Mouse (Mus musculus): ENCODE results near the gene Cfdp1. TPM values are rescaled to one million over a fixed set of nuclear protein-coding genes. Genes with fewer than 3 reads are reported as not detected.

Cfdp1 gene
- polyA plus RNA-seq, 1 experiment from 2014 or later: 194 TPM

- Histone ChIP-seq H3K9me3 (replicated peaks) (no peaks in the 10 kb centered on the region), H3K4me2 (no peak overlapping the region), H3K36me3 (no peaks in the 10 kb centered on the region), H3K27me3 (replicated peaks) (no peaks in the 10 kb centered on the region), H3K27ac (replicated peaks) (peak overlapping the region; percentile 24; the same call in 1 of the 2 replicates), H3K9ac (replicated peaks) (no peak overlapping the region), H3K4me1 (peaks cover 35% of the 10 kb centered on the region), H3K4me3 (replicated peaks) (no peak overlapping the region)
- no peak for ATAC-seq (ENCODE audit: low FRiP score)
- WGBS: 42% methylated on average over 4 of the region's 4 CpGs
These were observed 64.9 kb downstream of the Cfdp1 start for GRCm38 (mm10) chr8:111789200-111789599.

DNA sequence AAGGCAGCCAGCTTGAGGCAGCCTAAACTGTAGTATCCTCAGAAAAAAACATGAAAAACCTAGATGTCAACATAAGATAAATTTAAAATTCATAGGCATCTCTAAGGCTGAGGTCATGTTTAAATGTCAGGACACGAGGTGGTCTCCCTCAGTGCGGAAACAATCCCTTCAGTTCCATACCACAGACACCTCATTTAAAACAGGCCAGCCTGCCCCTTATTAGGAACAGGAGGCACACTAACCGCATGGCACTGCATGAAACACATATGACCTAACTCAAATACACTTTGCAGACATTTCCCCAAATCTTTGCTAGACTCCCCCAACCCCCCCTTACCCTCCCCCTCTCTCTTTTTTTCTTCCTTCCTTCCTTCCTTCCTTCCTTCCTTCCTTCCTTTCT lies 65.6 kb downstream of the Cfdp1 start:
- ATAC-seq (ENCODE audit: low FRiP score): no peak
- H3K4me2 ChIP-seq: no peak overlapping the region
- peak overlapping the region; percentile 77 for H3K27ac ChIP-seq (replicated peaks)
- WGBS: 71% methylated on average over 3 of the region's 3 CpGs
- H3K4me1 ChIP-seq: peaks cover 34% of the 10 kb centered on the region
- H3K4me3 ChIP-seq (replicated peaks): no peak overlapping the region
- no peaks in the 10 kb centered on the region for H3K36me3 ChIP-seq
- H3K9ac ChIP-seq (replicated peaks): no peak overlapping the region
- no peaks in the 10 kb centered on the region for H3K27me3 ChIP-seq (replicated peaks)
- no peaks in the 10 kb centered on the region for H3K9me3 ChIP-seq (replicated peaks)

DNA sequence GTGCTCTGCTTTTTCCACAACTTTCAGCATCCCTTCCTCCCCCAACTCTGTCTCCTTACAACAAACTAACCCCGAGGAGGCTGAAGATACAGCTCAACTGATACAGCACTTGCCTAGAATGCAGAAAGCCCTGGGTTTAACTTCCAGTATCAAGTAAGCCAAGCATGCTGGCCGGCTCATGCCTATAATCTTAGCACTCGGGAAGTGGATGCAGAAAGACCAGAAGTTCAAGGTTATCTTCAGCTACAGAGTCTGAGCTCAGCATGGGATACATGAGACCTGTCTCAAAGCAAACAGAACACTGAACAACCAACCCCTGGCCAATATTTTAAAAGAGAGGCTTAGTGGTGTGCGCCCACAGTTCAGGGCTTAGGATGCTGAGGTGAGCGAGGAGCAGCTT lies 66.0 kb downstream of the Cfdp1 start:
- Histone ChIP-seq H3K9ac (replicated peaks) (no peak overlapping the region), H3K4me2 (no peak overlapping the region), H3K27ac (replicated peaks) (peak overlapping the region; percentile 77), H3K4me1 (peaks cover 37% of the 10 kb centered on the region), H3K27me3 (replicated peaks) (no peaks in the 10 kb centered on the region), H3K36me3 (no peaks in the 10 kb centered on the region), H3K4me3 (replicated peaks) (no peak overlapping the region), H3K9me3 (replicated peaks) (no peaks in the 10 kb centered on the region)
- WGBS: 77% methylated on average over 5 of the region's 5 CpGs
- no peak for ATAC-seq (ENCODE audit: low FRiP score)

- H3K9ac ChIP-seq (replicated peaks): no peak overlapping the region
- no peaks in the 10 kb centered on the region for H3K27me3 ChIP-seq (replicated peaks)
- peaks cover 41% of the 10 kb centered on the region for H3K4me1 ChIP-seq
- H3K4me2 ChIP-seq: peak overlapping the region; percentile 26
- no peaks in the 10 kb centered on the region for H3K9me3 ChIP-seq (replicated peaks)
- no peak overlapping the region for H3K4me3 ChIP-seq (replicated peaks)
- no peaks in the 10 kb centered on the region for H3K36me3 ChIP-seq
- WGBS: 19% methylated on average over 4 of the region's 4 CpGs
- ATAC-seq (ENCODE audit: low FRiP score): peak; percentile 74
- peak overlapping the region; percentile 77 for H3K27ac ChIP-seq (replicated peaks)
These were observed 66.4 kb downstream of the Cfdp1 start for GRCm38 (mm10) chr8:111787683-111788082.

GRCm38 (mm10) chr8:111786701-111787588 lies 67.1 kb downstream of the Cfdp1 start:
- Histone ChIP-seq H3K27me3 (replicated peaks) (no peaks in the 10 kb centered on the region), H3K9me3 (replicated peaks) (no peaks in the 10 kb centered on the region), H3K36me3 (no peaks in the 10 kb centered on the region), H3K9ac (replicated peaks) (no peak overlapping the region), H3K4me1 (peaks cover 44% of the 10 kb centered on the region), H3K4me2 (peak overlapping the region; percentile 26), H3K27ac (replicated peaks) (peak overlapping the region; percentile 77), H3K4me3 (replicated peaks) (no peak overlapping the region)
- ATAC-seq (ENCODE audit: low FRiP score): peak; percentile 72
- WGBS: 23% methylated on average over 13 of the region's 13 CpGs

DNA sequence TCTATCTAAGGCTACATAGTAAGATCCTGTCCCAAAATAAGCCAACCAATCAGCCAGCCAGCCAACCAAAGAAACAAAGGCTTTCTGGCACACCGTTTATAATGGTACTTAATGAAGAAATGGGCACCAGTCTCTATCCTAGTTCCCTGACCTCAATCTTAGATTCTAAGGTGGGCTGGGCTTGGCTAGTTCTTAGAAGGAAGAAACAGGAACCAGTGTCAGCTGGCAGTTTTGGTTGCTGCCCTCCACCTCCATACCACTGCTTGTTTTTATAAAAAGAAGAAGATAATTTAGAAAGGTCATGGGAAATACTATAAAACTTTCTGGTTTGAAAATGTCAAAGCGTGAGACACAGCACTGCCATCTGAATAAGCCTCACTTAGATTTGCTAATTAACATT lies 68.0 kb downstream of the Cfdp1 start:
- 82% methylated on average over 2 of the region's 2 CpGs for WGBS
- no peak for ATAC-seq (ENCODE audit: low FRiP score)
- H3K9me3 ChIP-seq (replicated peaks): no peaks in the 10 kb centered on the region
- no peak overlapping the region for H3K4me3 ChIP-seq (replicated peaks)
- H3K27ac ChIP-seq (replicated peaks): peak overlapping the region; percentile 77; the same call in 1 of the 2 replicates
- H3K36me3 ChIP-seq: no peaks in the 10 kb centered on the region
- peaks cover 44% of the 10 kb centered on the region for H3K4me1 ChIP-seq
- no peaks in the 10 kb centered on the region for H3K27me3 ChIP-seq (replicated peaks)
- no peak overlapping the region for H3K9ac ChIP-seq (replicated peaks)
- H3K4me2 ChIP-seq: no peak overlapping the region

DNA sequence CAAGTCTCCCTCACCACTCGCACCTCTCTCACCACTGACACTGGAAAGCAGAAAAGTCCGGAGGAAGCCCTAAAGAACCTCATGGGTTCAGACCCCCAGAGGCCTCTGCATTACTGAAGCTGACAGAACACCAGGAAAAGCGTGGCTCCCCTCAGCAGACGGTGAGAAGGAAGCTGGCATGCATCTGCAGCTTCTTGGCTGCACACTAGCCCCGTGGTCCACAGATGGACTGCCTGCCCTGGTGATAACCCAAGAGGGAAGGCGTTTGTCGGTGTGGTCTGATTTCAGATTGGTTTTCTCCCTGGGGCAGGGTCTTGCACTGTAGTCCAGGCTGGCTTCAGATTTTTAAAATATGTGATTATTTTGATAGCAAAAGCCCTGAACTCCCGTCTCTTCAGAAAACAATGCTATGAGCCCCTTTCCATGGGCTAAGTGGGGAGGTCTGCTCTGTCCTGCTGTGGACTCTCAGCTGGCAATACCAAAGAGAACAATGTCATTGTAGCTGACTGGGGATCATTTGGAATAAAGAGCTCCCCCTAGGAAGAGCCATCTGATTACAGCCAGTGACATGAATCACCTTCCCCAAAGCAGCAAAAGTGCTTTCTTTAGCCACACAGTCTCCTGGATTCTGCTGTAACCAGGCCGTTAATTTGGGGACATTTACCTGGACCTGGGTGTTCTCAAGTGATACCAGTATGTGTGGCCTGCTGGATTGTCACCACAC lies 71.3 kb downstream of the Cfdp1 start:
- Histone ChIP-seq H3K4me1 (peaks cover 55% of the 10 kb centered on the region), H3K4me2 (no peak overlapping the region), H3K27ac (replicated peaks) (no peak overlapping the region; the same call in 1 of the 2 replicates), H3K9me3 (replicated peaks) (no peaks in the 10 kb centered on the region), H3K27me3 (replicated peaks) (no peaks in the 10 kb centered on the region), H3K9ac (replicated peaks) (no peak overlapping the region), H3K4me3 (replicated peaks) (no peak overlapping the region), H3K36me3 (no peaks in the 10 kb centered on the region)
- 60% methylated on average over 9 of the region's 9 CpGs for WGBS
- no peak for ATAC-seq (ENCODE audit: low FRiP score)

DNA sequence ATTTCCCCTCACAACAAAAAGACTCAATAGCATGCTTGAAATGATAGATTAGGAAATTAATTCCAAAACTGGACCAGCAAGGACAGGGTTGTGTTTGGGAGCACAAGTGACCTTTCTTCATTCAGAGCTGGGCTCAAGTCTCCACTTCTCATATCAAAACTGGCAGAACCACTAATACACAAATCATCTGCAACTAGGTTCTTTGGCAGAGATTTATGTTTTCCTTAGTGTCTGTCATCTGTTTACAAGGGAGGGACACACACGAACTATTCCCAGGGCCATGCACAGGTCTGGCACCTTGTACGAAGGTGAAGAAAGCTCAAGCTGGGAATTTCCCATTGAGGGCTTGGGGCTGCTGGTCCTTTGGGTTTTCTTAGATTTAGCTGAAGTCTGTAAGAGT lies 71.9 kb downstream of the Cfdp1 start:
- Histone ChIP-seq H3K4me2 (no peak overlapping the region), H3K9ac (replicated peaks) (no peak overlapping the region), H3K4me1 (peaks cover 48% of the 10 kb centered on the region), H3K27me3 (replicated peaks) (no peaks in the 10 kb centered on the region), H3K4me3 (replicated peaks) (no peak overlapping the region), H3K36me3 (no peaks in the 10 kb centered on the region), H3K9me3 (replicated peaks) (no peaks in the 10 kb centered on the region), H3K27ac (replicated peaks) (no peak overlapping the region)
- no peak for ATAC-seq (ENCODE audit: low FRiP score)
- WGBS: 83% methylated on average over 2 of the region's 2 CpGs

DNA sequence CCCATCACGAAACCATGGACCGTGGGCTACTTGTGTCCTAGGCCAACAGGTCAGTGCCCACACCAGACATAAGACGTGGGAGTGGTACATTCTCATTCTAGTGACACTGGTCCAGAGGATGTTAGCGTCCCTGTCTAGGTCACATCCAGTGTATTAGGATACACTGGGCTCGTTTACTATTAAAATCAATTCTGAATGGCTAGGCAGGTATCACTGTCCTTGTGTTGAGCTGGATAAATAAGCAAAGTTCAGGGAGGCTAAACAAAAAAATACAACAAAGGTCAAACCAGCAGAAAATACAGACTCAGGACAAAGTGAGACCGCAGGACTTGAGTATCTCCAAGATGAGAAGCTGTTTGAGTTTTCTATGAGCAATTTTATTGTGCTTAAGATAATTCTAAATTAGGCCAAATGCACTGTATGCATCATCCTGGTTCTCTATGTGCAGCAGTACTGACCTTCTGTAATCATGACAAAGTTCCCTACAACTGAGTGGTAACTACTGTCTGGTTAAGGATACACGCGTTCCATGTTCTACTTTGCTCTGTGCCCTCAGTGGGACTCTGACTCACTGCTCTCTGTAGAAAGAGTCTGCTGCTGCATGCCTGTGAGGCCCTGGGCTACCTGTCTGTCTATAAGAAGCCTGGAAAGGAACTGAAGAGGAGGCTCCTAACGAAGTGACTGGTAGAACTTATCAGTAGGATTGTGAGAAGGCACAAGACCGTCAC lies 73.2 kb downstream of the Cfdp1 start:
- Histone ChIP-seq H3K4me3 (replicated peaks) (no peak overlapping the region), H3K4me1 (peaks cover 36% of the 10 kb centered on the region), H3K9ac (replicated peaks) (no peak overlapping the region), H3K27ac (replicated peaks) (no peak overlapping the region), H3K27me3 (replicated peaks) (no peaks in the 10 kb centered on the region), H3K36me3 (no peaks in the 10 kb centered on the region), H3K9me3 (replicated peaks) (no peaks in the 10 kb centered on the region), H3K4me2 (no peak overlapping the region)
- ATAC-seq (ENCODE audit: low FRiP score): no peak
- 91% methylated on average over 10 of the region's 10 CpGs for WGBS

DNA sequence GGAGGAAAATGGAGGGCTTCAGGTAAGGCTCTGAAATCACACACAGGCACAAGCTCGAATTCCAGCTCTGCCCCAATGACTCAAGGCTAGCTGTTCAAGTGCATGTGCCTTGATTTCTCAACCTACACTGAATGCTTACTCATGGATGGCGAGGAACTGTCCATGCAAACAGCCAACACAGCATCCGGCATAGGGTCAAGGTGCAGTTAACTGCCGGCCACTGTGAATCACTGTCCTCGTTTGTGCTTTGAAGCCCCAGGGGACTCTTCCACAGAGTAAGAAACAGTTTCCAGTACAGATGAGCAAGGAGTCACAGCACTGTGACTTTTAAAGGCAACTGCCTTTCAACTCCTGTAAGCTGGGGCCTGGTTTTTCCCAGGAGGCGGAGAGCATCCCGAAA lies 74.4 kb downstream of the Cfdp1 start:
- Histone ChIP-seq H3K36me3 (peaks cover 1% of the 10 kb centered on the region; the same call in 1 of the 2 replicates), H3K27ac (replicated peaks) (no peak overlapping the region), H3K9me3 (replicated peaks) (no peaks in the 10 kb centered on the region), H3K9ac (replicated peaks) (no peak overlapping the region), H3K27me3 (replicated peaks) (no peaks in the 10 kb centered on the region), H3K4me2 (no peak overlapping the region), H3K4me3 (replicated peaks) (no peak overlapping the region), H3K4me1 (peaks cover 33% of the 10 kb centered on the region)
- ATAC-seq (ENCODE audit: low FRiP score): no peak
- WGBS: 62% methylated on average over 7 of the region's 7 CpGs

DNA sequence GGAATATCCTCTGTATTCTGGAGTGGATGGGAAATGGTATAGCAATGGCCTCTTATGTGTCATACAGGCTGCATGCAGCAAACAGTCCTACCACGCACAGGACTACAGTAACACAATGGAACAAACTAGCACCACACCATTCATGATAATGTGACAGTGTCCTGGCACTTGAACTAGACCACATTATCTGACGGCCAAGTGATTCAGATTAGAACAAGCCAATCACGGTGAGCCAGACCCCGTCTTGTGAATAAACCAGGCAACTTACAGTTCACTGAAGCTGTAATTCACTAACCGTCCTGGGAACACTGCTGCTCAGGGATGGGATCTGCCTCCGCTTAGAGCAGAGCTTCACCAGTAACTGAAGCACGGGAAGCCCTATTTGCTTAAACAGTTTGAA lies 75.3 kb downstream of the Cfdp1 start:
- peak; percentile 35; the same call in 1 of the 2 replicates for ATAC-seq (ENCODE audit: low FRiP score)
- no peak overlapping the region for H3K4me2 ChIP-seq
- no peaks in the 10 kb centered on the region for H3K27me3 ChIP-seq (replicated peaks)
- peaks cover 39% of the 10 kb centered on the region for H3K4me1 ChIP-seq
- H3K9me3 ChIP-seq (replicated peaks): no peaks in the 10 kb centered on the region
- no peak overlapping the region; the same call in 1 of the 2 replicates for H3K27ac ChIP-seq (replicated peaks)
- 41% methylated on average over 7 of the region's 7 CpGs for WGBS
- peaks cover 5% of the 10 kb centered on the region; the same call in 1 of the 2 replicates for H3K36me3 ChIP-seq
- H3K4me3 ChIP-seq (replicated peaks): no peak overlapping the region
- H3K9ac ChIP-seq (replicated peaks): no peak overlapping the region

Measured in neural tube, embryonic 15.5 days (tissue).